Mouse (Mus musculus) retina, postnatal 1 day (tissue): ENCODE measurements around the gene Olfr944.

Experiments used
- DNase-seq: peaks from one replicate; pipeline ENCODE4 v3.0.0-alpha.2; 2012

Gene Olfr944

GRCm38 (mm10) chr9:39201620-39202019 is at the start of gene Olfr944:
Olfr944 (plus strand) TSS chr9:39201920.
- no peak for DNase-seq

- DNase-seq, result no peak
These were observed 49.3 kb upstream of the Olfr944 start for GRCm38 (mm10) chr9:39152401-39152800.

- no peak for DNase-seq
These were observed 35.7 kb upstream of the Olfr944 start, which contains the start of gene Olfr943 for GRCm38 (mm10) chr9:39166004-39166403. Olfr943 (plus strand) TSS chr9:39166304.

GRCm38 (mm10) chr9:39249894-39250293 is 48.2 kb downstream of the Olfr944 start, which contains the start of gene Olfr1537:
Olfr1537 (minus strand) TSS chr9:39249994.
- DNase-seq, result no peak
